Mouse (Mus musculus): ENCODE data around the gene Lats1.
"Not testable (repeated sequence)": the region's sequence is repeated elsewhere in the genome, so short reads cannot be mapped to it uniquely, and the experiment has no call there.

The Lats1 gene

DNA sequence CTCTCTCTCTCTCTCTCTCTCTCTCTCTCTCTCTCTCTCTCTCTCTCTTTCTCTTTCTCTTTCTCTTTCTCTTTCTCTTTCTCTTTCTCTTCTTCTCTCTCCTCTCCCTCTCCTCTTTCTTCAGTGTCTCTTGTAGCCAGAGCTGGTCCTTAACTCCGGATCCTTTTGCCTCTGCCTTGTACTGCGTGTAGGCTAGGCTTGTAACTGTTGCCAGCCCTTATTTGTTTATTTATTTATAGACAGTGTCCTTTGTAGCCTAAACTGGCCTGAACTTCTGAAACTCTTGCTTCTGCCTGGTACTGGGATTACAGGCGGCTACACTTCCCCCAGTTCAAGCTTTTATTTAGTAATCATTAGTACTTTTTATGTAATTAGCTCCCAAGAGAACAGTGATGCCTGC lies 46.0 kb downstream of the Lats1 start:
- DNase-seq: no peak

DNA sequence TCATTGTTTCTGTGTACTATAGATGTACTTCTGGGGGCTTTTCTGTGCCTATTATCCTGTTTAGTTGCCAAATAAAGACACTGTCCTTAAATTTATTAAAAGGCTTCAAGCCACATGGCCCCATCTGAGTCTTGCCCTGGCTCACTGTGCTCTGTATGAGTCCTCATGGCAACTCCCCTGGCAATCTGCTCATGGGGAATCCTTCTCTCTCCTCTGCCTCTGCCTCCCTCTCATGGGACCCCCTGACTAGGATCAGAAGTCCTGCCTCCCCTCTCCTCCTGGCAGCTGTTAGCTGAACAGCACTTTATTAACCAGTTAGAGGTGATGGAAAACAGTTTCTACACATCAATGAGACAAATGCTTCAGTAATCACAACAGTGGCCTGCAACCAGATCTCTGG lies 50.6 kb downstream of the Lats1 start:
- no peak for DNase-seq

DNA sequence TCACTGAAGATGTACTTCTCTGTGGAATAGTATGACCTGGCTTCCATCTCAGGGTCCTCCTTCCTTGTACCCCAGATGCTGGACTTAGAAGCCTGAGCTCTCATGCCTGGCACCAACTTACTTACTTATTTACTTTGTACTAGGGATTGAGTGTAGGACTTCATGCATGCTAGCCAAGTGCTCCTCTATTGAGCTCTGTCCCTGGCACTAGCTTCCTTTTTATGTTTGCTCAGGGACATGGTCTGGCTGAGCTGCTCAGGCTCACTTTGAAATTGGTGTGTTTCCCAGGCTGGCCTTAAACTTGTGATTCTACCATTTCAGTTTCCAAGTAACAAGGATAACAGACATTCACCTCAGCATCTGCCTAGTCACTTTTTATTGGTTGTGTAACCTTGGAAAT lies 56.1 kb downstream of the Lats1 start:
- no peak for DNase-seq

DNA sequence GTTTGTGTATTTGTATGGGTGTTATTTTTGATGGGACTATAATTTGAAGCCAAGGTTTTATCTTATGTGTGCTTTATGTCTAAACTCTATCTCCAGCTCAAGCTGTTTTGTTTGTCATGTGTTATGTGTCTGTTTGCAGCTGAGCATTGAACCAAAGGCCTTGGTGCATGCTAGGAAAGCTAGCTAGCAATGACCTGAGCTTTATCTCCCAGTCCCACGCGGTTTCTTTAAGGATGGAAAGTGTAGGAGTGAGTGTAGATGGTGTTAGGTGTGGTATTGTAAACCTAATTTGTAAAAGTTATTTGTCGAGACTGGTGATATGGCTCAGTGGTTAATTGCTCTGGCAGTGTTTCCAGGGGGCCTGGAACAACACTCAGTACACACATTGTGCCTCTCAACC lies 56.9 kb downstream of the Lats1 start:
- DNase-seq: no peak

DNA sequence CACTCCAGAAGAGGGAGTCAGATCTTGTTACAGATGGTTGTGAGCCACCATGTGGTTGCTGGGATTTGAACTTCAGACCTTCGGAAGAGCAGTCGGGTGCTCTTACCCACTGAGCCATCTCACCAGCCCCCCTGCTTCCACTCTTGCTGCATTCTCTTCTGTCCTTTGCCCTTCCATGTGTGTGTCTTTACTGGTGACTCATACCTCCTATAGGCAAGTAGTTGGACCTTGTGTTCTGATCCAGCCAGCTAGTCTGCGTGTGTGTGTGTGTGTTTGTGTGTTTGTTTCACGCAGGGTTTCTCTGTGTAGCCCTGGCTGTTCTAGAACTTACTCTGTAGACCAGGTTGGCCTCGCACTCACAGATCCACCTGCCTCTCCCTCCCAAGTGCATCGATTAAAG lies 64.5 kb downstream of the Lats1 start:
- DNase-seq: not testable (repeated sequence)

DNA sequence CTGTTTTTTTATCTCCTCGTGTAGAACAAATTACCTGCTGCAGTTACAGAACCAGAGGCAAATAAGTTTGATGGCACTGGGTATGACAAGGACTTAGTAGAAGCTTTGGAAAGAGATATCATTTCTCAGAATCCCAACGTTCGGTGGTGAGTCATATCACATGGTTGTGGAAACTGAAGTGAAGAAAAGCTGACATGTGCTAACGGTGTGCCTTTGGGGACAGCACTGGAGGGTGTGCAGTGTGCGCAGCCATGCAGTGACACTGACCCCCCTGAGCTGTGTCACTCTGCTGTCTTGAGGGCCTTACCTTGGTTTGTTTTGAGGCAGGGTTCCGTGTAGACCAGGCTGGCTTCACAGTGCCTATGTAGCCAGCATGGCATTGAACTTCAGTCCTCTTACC lies 67.7 kb downstream of the Lats1 start:
- no peak for DNase-seq

DNA sequence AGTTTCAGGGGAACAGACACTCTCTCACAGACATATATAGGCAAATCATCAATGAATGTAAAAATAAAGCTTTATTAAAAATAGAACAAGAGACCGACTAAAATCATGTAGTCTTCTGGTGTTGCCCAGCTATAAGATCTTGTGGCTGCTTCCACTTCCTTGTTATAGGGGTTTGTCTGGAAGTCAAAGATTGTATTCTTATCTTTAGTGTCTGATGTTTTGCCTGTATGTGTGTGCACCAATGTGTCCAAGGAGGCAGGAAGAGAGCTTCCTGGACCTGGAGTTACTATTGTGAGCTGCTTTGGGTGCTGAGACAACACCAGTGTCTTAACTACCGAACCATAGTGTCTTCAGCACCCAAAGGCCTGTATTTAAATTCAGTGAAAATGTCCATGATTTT lies 76.5 kb downstream of the Lats1 start:
- DNase-seq: no peak

Measured in cerebellum, postnatal 25 days (tissue).